Mouse (Mus musculus) midbrain, embryonic 10.5 days (tissue): ENCODE data around the gene S1pr2. TPM values are rescaled to one million over a fixed set of nuclear protein-coding genes. Genes with fewer than 3 reads are reported as not detected.

Experiments used
- DNase-seq: peaks from one replicate; pipeline ENCODE4 v3.0.0-alpha.2; 2017; ENCODE audit warnings: low spot score
- H3K27ac ChIP-seq: fragments of 300-500 bp; sonication (generic); replicated peaks from 2 replicates; pipeline ENCODE4 v1.5.1; 2016; ENCODE audit warnings: mild to moderate bottlenecking
- H3K27me3 ChIP-seq: fragments of 300-500 bp; sonication (generic); 2 replicates; pipeline ENCODE4 v1.6.1; 2016; ENCODE audit warnings: low read depth, mild to moderate bottlenecking; ENCODE audit not compliant: poor library complexity, severe bottlenecking
- H3K36me3 ChIP-seq: fragments of 300-500 bp; sonication (generic); 2 replicates; pipeline ENCODE4 v1.6.1; 2016; ENCODE audit warnings: mild to moderate bottlenecking, moderate library complexity
- H3K4me1 ChIP-seq: fragments of 300-500 bp; sonication (generic); 2 replicates; pipeline ENCODE4 v1.6.1; 2016
- H3K4me3 ChIP-seq: fragments of 300-500 bp; sonication (generic); 2 replicates; pipeline ENCODE4 v1.5.1; 2016; ENCODE audit warnings: mild to moderate bottlenecking, moderate library complexity
- H3K9me3 ChIP-seq: fragments of 300-500 bp; sonication (generic); replicated peaks from 2 replicates; pipeline ENCODE4 v1.6.1; 2016; ENCODE audit warnings: mild to moderate bottlenecking
- WGBS: fragments of 180-500 bp; shearing (Covaris S2); methylation state at CpG from one replicate; pipeline ENCODE4 v1.1.7; 2016; 5-methylcytosine and 5-hydroxymethylcytosine counted together
- polyA plus RNA-seq: library from polyadenylated mRNA; unstranded; fragments of >200 nt; fragmentation: Nextera tagmentation; extraction: Ambion mirVana; gene quantifications from 2 replicates; pipeline ENCODE4 v1.2.1, GENCODE M21; 2016

Gene S1pr2
- 19.1 and 22.1 TPM in 2 replicates for polyA plus RNA-seq

DNA sequence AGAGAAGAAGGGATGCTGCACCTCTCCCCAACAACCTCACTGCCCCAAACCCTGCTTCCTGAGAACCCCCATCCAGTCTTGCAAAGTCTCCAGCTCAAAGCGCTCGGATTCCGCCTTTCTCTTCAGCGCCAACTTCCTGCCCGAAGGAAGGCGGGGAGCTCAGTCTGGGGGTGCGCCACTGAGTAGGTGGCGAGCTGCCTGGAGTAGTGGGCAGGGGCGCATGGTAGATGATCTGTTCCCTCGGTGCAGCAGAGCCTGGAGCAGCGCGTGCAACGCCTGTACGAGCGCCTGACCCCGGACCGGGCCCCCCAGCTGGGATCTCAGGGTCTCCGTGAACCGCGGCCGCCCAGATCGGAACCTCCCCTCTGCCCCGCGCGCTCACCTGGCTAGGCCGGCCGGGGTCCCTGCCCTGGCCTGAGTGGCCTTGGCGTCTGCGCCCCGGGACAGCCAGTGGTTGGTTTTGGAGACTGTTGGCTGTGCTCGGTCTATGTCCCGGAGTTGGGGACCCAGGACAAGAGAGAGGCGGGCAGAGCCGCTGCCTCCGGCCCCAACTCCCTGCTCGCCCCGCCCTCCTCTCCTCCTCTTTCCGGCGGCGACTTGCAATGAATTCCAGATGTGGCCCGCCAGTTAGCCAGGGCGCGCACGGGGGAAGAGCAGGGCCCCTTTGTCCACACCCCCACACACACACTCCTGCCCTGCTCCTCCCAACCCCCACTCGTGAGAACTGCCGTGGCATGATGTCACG lies at the start of gene S1pr2:
Gene S1pr2 (minus strand): TSS at position 566 of the 745 bp plus-strand sequence.
- WGBS, result under 1% methylated on average over 47 of the region's 47 CpGs

GRCm38 (mm10) chr9:21025258-21025810 lies 48.8 kb upstream of the S1pr2 start:
- no peak overlapping the region for H3K27ac ChIP-seq
- DNase-seq, result no peak
- no peaks in the 10 kb centered on the region for H3K9me3 ChIP-seq
- H3K4me1 ChIP-seq, result peaks cover 20% of the 10 kb centered on the region
- peaks cover 51% of the 10 kb centered on the region for H3K27me3 ChIP-seq
- no peaks in the 10 kb centered on the region for H3K36me3 ChIP-seq
- 69% methylated on average over 19 of the region's 19 CpGs for WGBS
- no peak overlapping the region for H3K4me3 ChIP-seq

More for the DNA sequence above, at the start of gene S1pr2:
- no peaks in the 10 kb centered on the region for H3K36me3 ChIP-seq
- no peaks in the 10 kb centered on the region for H3K9me3 ChIP-seq
- H3K4me1 ChIP-seq, result peaks cover 50% of the 10 kb centered on the region
- peak; percentile 85 for DNase-seq
- H3K27ac ChIP-seq, result peak within 1 kb of the TSS; percentile 90
- H3K27me3 ChIP-seq, result peaks cover 14% of the 10 kb centered on the region
- peak within 1 kb of the TSS; percentile 89 for H3K4me3 ChIP-seq

DNA sequence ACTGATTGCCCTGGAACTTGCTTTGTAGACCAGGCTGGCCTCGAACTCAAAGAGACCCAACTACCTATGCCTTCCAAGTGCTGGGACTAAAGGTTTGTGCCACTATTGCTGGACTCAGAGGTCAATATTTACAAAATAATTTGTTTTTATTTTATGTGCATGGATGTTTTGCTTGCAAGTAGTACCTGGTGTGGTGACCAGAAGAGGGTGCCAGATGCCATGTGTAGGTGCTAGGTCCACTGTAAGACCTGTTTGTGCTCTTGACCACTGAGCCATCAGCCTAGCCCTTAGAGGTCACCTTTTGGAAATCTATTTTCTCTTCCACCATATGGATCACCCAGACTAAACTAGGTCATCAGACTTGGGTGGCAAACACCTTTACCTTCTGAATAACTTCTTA lies 46.1 kb upstream of the S1pr2 start:
- H3K4me3 ChIP-seq, result no peak overlapping the region
- no peak for DNase-seq
- peaks cover 39% of the 10 kb centered on the region for H3K27me3 ChIP-seq

GRCm38 (mm10) chr9:21022288-21022687 lies 45.7 kb upstream of the S1pr2 start:
- Histone ChIP-seq H3K27me3 (peaks cover 39% of the 10 kb centered on the region), H3K36me3 (no peaks in the 10 kb centered on the region), H3K9me3 (no peaks in the 10 kb centered on the region), H3K4me1 (no peaks in the 10 kb centered on the region), H3K27ac (no peak overlapping the region), H3K4me3 (no peak overlapping the region)
- no peak for DNase-seq
- 66% methylated on average over 6 of the region's 6 CpGs for WGBS

More for the DNA sequence above, 46.1 kb upstream of the S1pr2 start:
- 86% methylated on average over 1 of the region's 1 CpGs for WGBS
- H3K9me3 ChIP-seq, result no peaks in the 10 kb centered on the region
- no peak overlapping the region for H3K27ac ChIP-seq
- no peaks in the 10 kb centered on the region for H3K36me3 ChIP-seq
- peaks cover 3% of the 10 kb centered on the region for H3K4me1 ChIP-seq

DNA sequence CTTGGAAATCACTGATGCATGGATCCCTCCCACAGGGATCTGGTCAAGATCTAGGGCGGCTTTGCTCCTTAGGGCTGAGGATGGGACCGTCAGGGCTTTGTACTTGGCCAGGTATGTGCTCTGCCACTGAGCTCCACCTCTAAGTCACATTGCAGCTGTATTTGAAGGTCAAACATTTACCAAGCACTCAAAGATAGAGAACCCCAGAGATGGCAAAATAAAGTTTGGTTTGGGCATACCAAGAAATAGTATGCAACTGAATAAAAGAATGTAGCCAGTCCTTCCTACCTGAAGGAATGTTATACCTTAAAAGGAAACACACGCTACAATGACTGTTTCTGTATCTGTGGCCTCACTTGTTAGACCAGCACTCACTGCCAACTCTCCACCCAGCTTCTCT lies 44.8 kb upstream of the S1pr2 start:
- no peaks in the 10 kb centered on the region for H3K36me3 ChIP-seq
- H3K9me3 ChIP-seq, result no peaks in the 10 kb centered on the region
- H3K4me3 ChIP-seq, result no peak overlapping the region
- WGBS, result 76% methylated on average over 3 of the region's 3 CpGs
- no peaks in the 10 kb centered on the region for H3K4me1 ChIP-seq
- no peak overlapping the region for H3K27ac ChIP-seq
- DNase-seq, result no peak
- H3K27me3 ChIP-seq, result peaks cover 39% of the 10 kb centered on the region

GRCm38 (mm10) chr9:21018600-21018999 lies 42.0 kb upstream of the S1pr2 start:
- 81% methylated on average over 2 of the region's 2 CpGs for WGBS
- no peak for DNase-seq
- no peaks in the 10 kb centered on the region for H3K36me3 ChIP-seq
- peaks cover 55% of the 10 kb centered on the region for H3K27me3 ChIP-seq
- H3K27ac ChIP-seq, result no peak overlapping the region
- H3K4me1 ChIP-seq, result peaks cover 14% of the 10 kb centered on the region
- no peaks in the 10 kb centered on the region for H3K9me3 ChIP-seq
- H3K4me3 ChIP-seq, result no peak overlapping the region

DNA sequence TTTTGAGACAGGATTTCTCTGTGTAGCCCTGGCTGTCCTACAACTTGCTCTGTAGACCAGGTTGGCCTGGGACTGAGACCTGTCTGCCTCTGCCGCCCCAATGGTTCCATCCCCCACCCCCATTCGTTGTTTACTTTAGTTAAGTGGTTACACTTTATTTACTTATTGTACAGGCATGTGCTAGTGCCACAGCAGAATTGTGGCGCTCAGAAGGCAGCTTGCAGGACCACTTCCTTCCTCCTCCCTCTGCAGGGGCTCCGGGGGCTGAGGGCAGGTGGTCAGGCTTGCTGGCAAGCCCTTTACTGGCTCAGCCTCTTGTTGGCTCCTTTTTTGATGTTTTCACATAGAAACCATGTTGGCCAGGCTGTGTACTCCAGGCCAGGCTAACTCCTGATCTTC lies 40.6 kb upstream of the S1pr2 start:
- Histone ChIP-seq H3K9me3 (no peaks in the 10 kb centered on the region), H3K4me1 (peaks cover 14% of the 10 kb centered on the region), H3K36me3 (no peaks in the 10 kb centered on the region), H3K27ac (no peak overlapping the region), H3K27me3 (peaks cover 69% of the 10 kb centered on the region), H3K4me3 (no peak overlapping the region)
- no peak for DNase-seq
- WGBS, result 35% methylated on average over 4 of the region's 4 CpGs

- Histone ChIP-seq H3K4me1 (peaks cover 14% of the 10 kb centered on the region), H3K27me3 (peaks cover 72% of the 10 kb centered on the region), H3K27ac (no peak overlapping the region), H3K4me3 (peak overlapping the region; percentile 46; the same call in 1 of the 2 replicates), H3K9me3 (no peaks in the 10 kb centered on the region), H3K36me3 (no peaks in the 10 kb centered on the region)
- no peak for DNase-seq
- 6% methylated on average over 17 of the region's 17 CpGs for WGBS
These were observed 40.0 kb upstream of the S1pr2 start for GRCm38 (mm10) chr9:21016331-21017176.

- no peaks in the 10 kb centered on the region for H3K36me3 ChIP-seq
- H3K4me1 ChIP-seq, result peaks cover 14% of the 10 kb centered on the region
- no peaks in the 10 kb centered on the region for H3K9me3 ChIP-seq
- H3K27me3 ChIP-seq, result peaks cover 72% of the 10 kb centered on the region
- peak; percentile 37 for DNase-seq
- no peak within 1 kb of the TSS for H3K27ac ChIP-seq
- H3K4me3 ChIP-seq, result peak within 1 kb of the TSS; percentile 46
- WGBS, result 1% methylated on average over 30 of the region's 30 CpGs
These were observed 39.1 kb upstream of the S1pr2 start, which contains the start of gene Icam1 for GRCm38 (mm10) chr9:21015571-21016130. Icam1 (plus strand) TSS chr9:21015985.

DNA sequence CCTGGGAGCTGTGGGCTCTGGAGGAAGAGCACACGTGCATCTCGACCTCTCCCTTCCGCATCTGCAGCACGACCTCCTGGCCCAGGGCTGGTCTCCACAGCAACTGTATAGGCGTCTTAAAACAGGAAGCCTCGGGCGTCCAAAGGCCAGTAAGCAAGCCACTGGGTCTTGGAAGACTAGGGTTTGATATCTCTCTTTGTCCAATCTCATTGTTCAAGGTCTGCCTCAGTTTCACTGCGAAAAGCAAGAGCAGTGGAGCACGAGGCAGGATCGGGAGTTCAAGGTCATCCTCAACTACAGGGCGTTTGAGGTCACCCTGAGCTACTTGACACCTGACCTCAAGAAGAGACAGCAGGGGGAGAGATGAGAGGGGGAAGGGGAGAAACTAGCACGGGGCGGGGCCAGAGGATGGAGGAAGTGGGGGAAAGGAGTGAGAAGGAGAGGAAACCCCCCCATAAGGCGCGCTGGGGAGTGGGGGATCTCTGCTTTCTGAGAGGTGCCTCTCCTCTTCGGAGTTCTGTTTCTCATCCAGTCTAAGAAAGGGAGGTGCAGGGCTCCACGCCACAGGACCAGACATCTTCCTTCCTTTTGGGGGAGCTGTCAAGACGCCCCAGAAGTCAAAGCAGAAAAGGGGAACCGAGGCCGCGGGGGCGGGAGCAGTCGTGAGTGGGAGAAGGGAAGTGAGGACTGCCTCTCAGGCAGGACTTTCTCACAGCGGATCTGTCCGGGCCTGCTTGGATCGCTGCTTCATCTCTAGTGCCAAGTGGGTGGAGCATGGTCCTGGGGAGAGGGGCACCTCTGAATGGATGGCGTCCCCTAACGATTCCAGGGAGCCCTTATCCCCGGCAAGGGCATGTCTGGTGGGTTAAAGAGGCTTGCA lies 38.4 kb upstream of the S1pr2 start:
- no peaks in the 10 kb centered on the region for H3K36me3 ChIP-seq
- H3K27ac ChIP-seq, result no peak overlapping the region
- H3K27me3 ChIP-seq, result peaks cover 72% of the 10 kb centered on the region
- 3% methylated on average over 29 of the region's 29 CpGs for WGBS
- H3K4me1 ChIP-seq, result peaks cover 14% of the 10 kb centered on the region
- no peaks in the 10 kb centered on the region for H3K9me3 ChIP-seq
- DNase-seq, result no peak
- H3K4me3 ChIP-seq, result peak overlapping the region; percentile 46

- H3K27ac ChIP-seq, result no peak overlapping the region
These were observed 35.8 kb upstream of the S1pr2 start for GRCm38 (mm10) chr9:21012368-21012767.

More at GRCm38 (mm10) chr9:21012368-21012767, 35.8 kb upstream of the S1pr2 start:
- WGBS, result 69% methylated on average over 1 of the region's 1 CpGs
- H3K4me1 ChIP-seq, result peaks cover 14% of the 10 kb centered on the region
- peaks cover 55% of the 10 kb centered on the region for H3K27me3 ChIP-seq
- no peak for DNase-seq
- H3K4me3 ChIP-seq, result no peak overlapping the region
- no peaks in the 10 kb centered on the region for H3K9me3 ChIP-seq
- peaks cover 23% of the 10 kb centered on the region for H3K36me3 ChIP-seq
